In the genomic region with DNA sequence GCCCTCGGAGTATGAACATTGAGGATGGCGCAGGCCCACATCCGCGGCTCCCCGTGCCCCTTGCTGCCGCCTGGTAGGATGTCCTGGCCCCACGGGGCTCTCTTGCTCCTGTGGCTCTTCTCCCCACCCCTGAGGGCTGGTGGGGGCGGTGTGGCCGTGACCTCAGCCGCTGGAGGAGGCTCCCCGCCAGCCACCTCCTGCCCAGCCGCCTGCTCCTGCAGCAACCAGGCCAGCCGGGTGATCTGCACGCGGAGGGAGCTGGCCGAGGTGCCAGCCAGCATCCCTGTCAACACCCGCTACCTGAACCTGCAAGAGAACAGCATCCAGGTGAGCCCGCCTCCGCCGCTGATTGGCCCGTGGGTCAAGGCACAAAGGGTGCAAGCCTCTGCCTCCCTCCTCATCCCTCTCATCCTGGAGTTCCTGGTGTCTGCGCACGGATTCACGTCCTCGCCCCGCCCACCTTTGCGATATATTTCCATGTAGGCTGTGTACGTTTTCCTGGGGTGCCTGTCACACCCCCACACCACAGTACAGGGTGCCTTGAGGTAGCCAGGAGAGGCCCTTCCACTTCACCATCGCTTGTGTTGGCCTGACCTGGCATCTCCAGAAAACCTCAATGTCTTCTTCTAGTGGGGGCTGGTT, we compare ENCODE assay signal across 12 mouse cellular contexts. TPM values are rescaled to one million over a fixed set of nuclear protein-coding genes. Genes with fewer than 3 reads are reported as not detected.
DNase-seq lines count a peak whose midpoint lies in the region; ATAC-seq and TF ChIP-seq lines count a peak whose summit lies in the region.
"Had no signal": no experiment of that assay in that cellular context is flagged by ENCODE, and none has a peak within 500 bp of the region (broad histone marks: within the 10 kb centered on the region; RNA-seq: fewer than 3 reads in every experiment).

No protein-coding gene starts in this region.

- peak overlapping the region; percentile 47 for H3K9ac ChIP-seq in heart, embryonic 12.5 days
- H3K9ac ChIP-seq in embryonic facial prominence, embryonic 13.5 days: peak overlapping the region; percentile 55; the same call in 1 of the 2 replicates
- peak overlapping the region; percentile 73 for H3K9ac ChIP-seq in hindbrain, embryonic 12.5 days
- peak overlapping the region; percentile 100; the same call in 1 of the 2 replicates for H3K9ac ChIP-seq in midbrain, postnatal 0 days (replicated peaks; ENCODE audit: low read length, poor library complexity, severe bottlenecking)
- H3K9ac ChIP-seq: lung, embryonic 15.5 days had no signal

- H3K27me3 ChIP-seq in heart, embryonic 12.5 days (replicated peaks): peaks cover 64% of the 10 kb centered on the region
- peaks cover 78% of the 10 kb centered on the region for H3K27me3 ChIP-seq in embryonic facial prominence, embryonic 13.5 days
- peaks cover 35% of the 10 kb centered on the region for H3K27me3 ChIP-seq in hindbrain, embryonic 12.5 days
- no peaks in the 10 kb centered on the region for H3K27me3 ChIP-seq in midbrain, postnatal 0 days (ENCODE audit: insufficient read depth, low read length)

- ATAC-seq in heart, embryonic 12.5 days (ENCODE audit: insufficient number of reproducible peaks, low FRiP score): no peak
- ATAC-seq in embryonic facial prominence, embryonic 13.5 days (ENCODE audit: insufficient number of reproducible peaks, insufficient read depth, low FRiP score, low TSS enrichment, low read depth): no peak
- no peak for ATAC-seq in hindbrain, embryonic 12.5 days (ENCODE audit: low FRiP score)
- ATAC-seq in midbrain, postnatal 0 days (ENCODE audit: low FRiP score): no peak
- ATAC-seq: intestine, postnatal 0 days had no signal

- intact Hi-C loops in heart, postnatal 14 days (cut with DNase I): loop anchor here (5.0 kb wide), 1 partner anchor 42 kb away; no protein-coding TSS in a partner anchor

- no peak overlapping the region for H3K4me3 ChIP-seq in heart, embryonic 12.5 days
- H3K4me3 ChIP-seq in embryonic facial prominence, embryonic 13.5 days: no peak overlapping the region
- H3K4me3 ChIP-seq in hindbrain, embryonic 12.5 days: peak overlapping the region; percentile 71
- peak overlapping the region; percentile 77 for H3K4me3 ChIP-seq in midbrain, postnatal 0 days (ENCODE audit: low read depth, low read length)
- H3K4me3 ChIP-seq: lung, embryonic 15.5 days had no signal

- 0 out of 2 replicates have a peak, but pooled peaks cover 9% of the 10 kb centered on the region for H3K36me3 ChIP-seq in heart, embryonic 12.5 days
- peaks cover 2% of the 10 kb centered on the region; the same call in 1 of the 2 replicates for H3K36me3 ChIP-seq in embryonic facial prominence, embryonic 13.5 days
- peaks cover 44% of the 10 kb centered on the region for H3K36me3 ChIP-seq in hindbrain, embryonic 12.5 days
- H3K36me3 ChIP-seq in midbrain, postnatal 0 days (ENCODE audit: insufficient read depth, low read length): peaks cover 32% of the 10 kb centered on the region
- H3K36me3 ChIP-seq: lung, embryonic 15.5 days had no signal

- peak overlapping the region; percentile 78 for H3K4me2 ChIP-seq in heart, embryonic 12.5 days
- H3K4me2 ChIP-seq in embryonic facial prominence, embryonic 13.5 days: 0 out of 2 replicates have a peak overlapping the region, but pooled peaks have one; percentile 11
- peak overlapping the region; percentile 87 for H3K4me2 ChIP-seq in hindbrain, embryonic 12.5 days (replicated peaks)
- peak overlapping the region; percentile 86 for H3K4me2 ChIP-seq in midbrain, postnatal 0 days (ENCODE audit: low read depth, low read length, poor library complexity, severe bottlenecking)
- H3K4me2 ChIP-seq: lung, embryonic 15.5 days had no signal

- 21% methylated on average over 29 of the region's 29 CpGs for WGBS in heart, embryonic 12.5 days
- 19% methylated on average over 29 of the region's 29 CpGs for WGBS in embryonic facial prominence, embryonic 13.5 days
- WGBS in hindbrain, embryonic 12.5 days: 24% methylated on average over 29 of the region's 29 CpGs
- WGBS in midbrain, postnatal 0 days: 36% methylated on average over 26 of the region's 29 CpGs

- peaks cover 49% of the 10 kb centered on the region for H3K4me1 ChIP-seq in heart, embryonic 12.5 days (replicated peaks)
- peaks cover 33% of the 10 kb centered on the region for H3K4me1 ChIP-seq in embryonic facial prominence, embryonic 13.5 days
- peaks cover 51% of the 10 kb centered on the region for H3K4me1 ChIP-seq in hindbrain, embryonic 12.5 days
- peaks cover 23% of the 10 kb centered on the region for H3K4me1 ChIP-seq in midbrain, postnatal 0 days (ENCODE audit: insufficient read depth, low read length)

- no peak for TF ChIP-seq CTCF in midbrain, postnatal 0 days (IDR thresholded peaks at IDR 0.05)

- no peak for DNase-seq in heart, postnatal 14 days
- no peak for DNase-seq in midbrain, postnatal 0 days (ENCODE audit: low spot score)
- DNase-seq in adipocyte (ENCODE audit: low spot score): no peak
- DNase-seq in adrenal gland, postnatal 25 days: no peak
- DNase-seq in thymus, adult 18-20 months: no peak
- DNase-seq: thymus, postnatal 36 days had no signal

- H3K9me3 ChIP-seq in heart, embryonic 12.5 days (replicated peaks): no peaks in the 10 kb centered on the region
- H3K9me3 ChIP-seq in embryonic facial prominence, embryonic 13.5 days: no peaks in the 10 kb centered on the region
- H3K9me3 ChIP-seq in hindbrain, embryonic 12.5 days (replicated peaks): no peaks in the 10 kb centered on the region
- no peaks in the 10 kb centered on the region for H3K9me3 ChIP-seq in midbrain, postnatal 0 days (ENCODE audit: low read length)
- H3K9me3 ChIP-seq: lung, embryonic 15.5 days had no signal

- H3K27ac ChIP-seq in heart, embryonic 12.5 days (ENCODE audit: poor library complexity, severe bottlenecking): no peak overlapping the region
- no peak overlapping the region for H3K27ac ChIP-seq in embryonic facial prominence, embryonic 13.5 days
- no peak overlapping the region for H3K27ac ChIP-seq in hindbrain, embryonic 12.5 days
- peak overlapping the region; percentile 43; the same call in 1 of the 2 replicates for H3K27ac ChIP-seq in midbrain, postnatal 0 days (ENCODE audit: low read depth, low read length)
- H3K27ac ChIP-seq: lung, embryonic 15.5 days had no signal

RNA-seq across cellular contexts. Expression of gene Lrrc4b, which starts 16.2 kb away (rescaled TPM):
- 2.3 and 2.4 TPM in 2 replicates for polyA plus RNA-seq in heart, embryonic 12.5 days (2016; fragmentation: Nextera tagmentation; extraction: Ambion mirVana)
- 10 to 100 TPM; 18.7 to 19.7 TPM for total RNA-seq in heart, postnatal 14 days (2021)
- polyA plus RNA-seq in embryonic facial prominence, embryonic 13.5 days (2015; fragmentation: Nextera tagmentation; extraction: Ambion mirVana): 1.5 and 1.6 TPM in 2 replicates
- 12.6 and 12.7 TPM in 2 replicates for polyA plus RNA-seq in hindbrain, embryonic 12.5 days (2016; fragmentation: Nextera tagmentation; extraction: Ambion mirVana)
- total RNA-seq in midbrain, postnatal 0 days (2014; rRNA removed): 589 and 657 TPM in 2 replicates
- 24.2 and 26.9 TPM in 2 replicates for polyA plus RNA-seq in midbrain, postnatal 0 days (2015; fragmentation: Nextera tagmentation; extraction: Ambion mirVana)
- total RNA-seq in adrenal gland, postnatal 25 days (2021): 4.3 and 5.8 TPM in 2 replicates
- total RNA-seq: common myeloid progenitor, adult 5-6 weeks had no signal

RNA-seq across cellular contexts. Expression of gene Aspdh, which starts 20.2 kb away (rescaled TPM):
- polyA plus RNA-seq in heart, embryonic 12.5 days (2016; fragmentation: Nextera tagmentation; extraction: Ambion mirVana): 0.46 and 1.5 TPM in 2 replicates
- 1 to 10 TPM in 1 of 2 experiments, under 1 TPM in 1; 1.00 to 1.1 TPM for total RNA-seq in heart, postnatal 14 days (2021)
- polyA plus RNA-seq in embryonic facial prominence, embryonic 13.5 days (2015; fragmentation: Nextera tagmentation; extraction: Ambion mirVana): 0.69 and 2.2 TPM in 2 replicates
- 1.3 and 3.9 TPM in 2 replicates for polyA plus RNA-seq in hindbrain, embryonic 12.5 days (2016; fragmentation: Nextera tagmentation; extraction: Ambion mirVana)
- total RNA-seq in midbrain, postnatal 0 days (2014; rRNA removed): 7.1 and 11.8 TPM in 2 replicates
- polyA plus RNA-seq in midbrain, postnatal 0 days (2015; fragmentation: Nextera tagmentation; extraction: Ambion mirVana): 2.1 and 3.7 TPM in 2 replicates
- 0.61 and 1.9 TPM in 2 replicates for total RNA-seq in adrenal gland, postnatal 25 days (2021)
- total RNA-seq: common myeloid progenitor, adult 5-6 weeks had no signal

RNA-seq across cellular contexts. Expression of gene Josd2, which starts 22.8 kb away (rescaled TPM):
- 141 and 145 TPM in 2 replicates for polyA plus RNA-seq in heart, embryonic 12.5 days (2016; fragmentation: Nextera tagmentation; extraction: Ambion mirVana)
- 100 to 1,000 TPM; 105 to 111 TPM for total RNA-seq in heart, postnatal 14 days (2021)
- polyA plus RNA-seq in embryonic facial prominence, embryonic 13.5 days (2015; fragmentation: Nextera tagmentation; extraction: Ambion mirVana): 93.6 and 106 TPM in 2 replicates
- 60.5 and 65.1 TPM in 2 replicates for polyA plus RNA-seq in hindbrain, embryonic 12.5 days (2016; fragmentation: Nextera tagmentation; extraction: Ambion mirVana)
- 25.5 and 38.5 TPM in 2 replicates for total RNA-seq in midbrain, postnatal 0 days (2014; rRNA removed)
- polyA plus RNA-seq in midbrain, postnatal 0 days (2015; fragmentation: Nextera tagmentation; extraction: Ambion mirVana): 22.7 and 25.4 TPM in 2 replicates
- 43.9 and 49.2 TPM in 2 replicates for total RNA-seq in adrenal gland, postnatal 25 days (2021)

RNA-seq across cellular contexts. Expression of gene Emc10, which starts 51.3 kb away (rescaled TPM):
- 111 and 114 TPM in 2 replicates for polyA plus RNA-seq in heart, embryonic 12.5 days (2016; fragmentation: Nextera tagmentation; extraction: Ambion mirVana)
- total RNA-seq in heart, postnatal 14 days (2021): 10 to 100 TPM; 95.4 to 98.8 TPM
- polyA plus RNA-seq in embryonic facial prominence, embryonic 13.5 days (2015; fragmentation: Nextera tagmentation; extraction: Ambion mirVana): 126 and 129 TPM in 2 replicates
- 134 and 142 TPM in 2 replicates for polyA plus RNA-seq in hindbrain, embryonic 12.5 days (2016; fragmentation: Nextera tagmentation; extraction: Ambion mirVana)
- 247 and 273 TPM in 2 replicates for total RNA-seq in midbrain, postnatal 0 days (2014; rRNA removed)
- 150 and 154 TPM in 2 replicates for polyA plus RNA-seq in midbrain, postnatal 0 days (2015; fragmentation: Nextera tagmentation; extraction: Ambion mirVana)
- total RNA-seq in adrenal gland, postnatal 25 days (2021): 83.9 and 97.6 TPM in 2 replicates

RNA-seq across cellular contexts. Expression of gene Fam71e1, which starts 51.4 kb away (rescaled TPM):
- 10.1 and 12.7 TPM in 2 replicates for polyA plus RNA-seq in heart, embryonic 12.5 days (2016; fragmentation: Nextera tagmentation; extraction: Ambion mirVana)
- total RNA-seq in heart, postnatal 14 days (2021): 1 to 10 TPM; 5.3 to 6.5 TPM
- 19.9 and 22.4 TPM in 2 replicates for polyA plus RNA-seq in embryonic facial prominence, embryonic 13.5 days (2015; fragmentation: Nextera tagmentation; extraction: Ambion mirVana)
- polyA plus RNA-seq in hindbrain, embryonic 12.5 days (2016; fragmentation: Nextera tagmentation; extraction: Ambion mirVana): 25.2 and 26.0 TPM in 2 replicates
- total RNA-seq in midbrain, postnatal 0 days (2014; rRNA removed): 18.5 and 19.3 TPM in 2 replicates
- polyA plus RNA-seq in midbrain, postnatal 0 days (2015; fragmentation: Nextera tagmentation; extraction: Ambion mirVana): 23.8 and 27.7 TPM in 2 replicates
- 12.3 and 17.5 TPM in 2 replicates for total RNA-seq in adrenal gland, postnatal 25 days (2021)
- total RNA-seq: common myeloid progenitor, adult 5-6 weeks had no signal

Comparison
In these comparisons a context has a peak if more than half of its experiments do, and no peak if none do; other contexts are left out.
1. H3K4me2 ChIP-seq: peak in every context shown above with its lines; median percentile 87 in hindbrain, embryonic 12.5 days; 86 in midbrain, postnatal 0 days; 78 in heart, embryonic 12.5 days; 11 in embryonic facial prominence, embryonic 13.5 days.
2. H3K4me3 ChIP-seq: peak in hindbrain, embryonic 12.5 days (single experiment) and midbrain, postnatal 0 days (single experiment); none in heart, embryonic 12.5 days (single experiment) and embryonic facial prominence, embryonic 13.5 days (single experiment).
3. H3K9ac ChIP-seq: peak in every context shown above with its lines; median percentile 100 in midbrain, postnatal 0 days; 73 in hindbrain, embryonic 12.5 days; 55 in embryonic facial prominence, embryonic 13.5 days; 47 in heart, embryonic 12.5 days.